Mouse (Mus musculus): ENCODE data around the gene Gm28036. TPM values are rescaled to one million over a fixed set of nuclear protein-coding genes. Genes with fewer than 3 reads are reported as not detected.

The Gm28036 gene
- total and polyA plus RNA-seq, 3 experiments = 20.4 to 32.3 TPM; not detected in 1

GRCm38 (mm10) chr2:156151538-156151937 lies 24.6 kb upstream of the Gm28036 start:
- DNase-seq (ENCODE audit: low read depth, low spot score) = no peak
- Histone ChIP-seq H3K9ac (ENCODE audit: control insufficient read depth, low read depth, low read length, poor library complexity, severe bottlenecking) (no peak overlapping the region), H3K36me3 (ENCODE audit: control insufficient read depth in 1 of 2, insufficient read depth in 2 of 2, low read length in 2 of 2) (peaks cover 22 to 71% of the 10 kb centered on the region in 2 experiments), H3K4me3 (ENCODE audit: control insufficient read depth in 1 of 2, insufficient read depth in 1 of 2, low read depth in 2 of 2, low read length in 2 of 2) (no peak overlapping the region), H3K27me3 (ENCODE audit: control insufficient read depth in 1 of 2, insufficient read depth in 2 of 2, low read length in 2 of 2) (no peaks in the 10 kb centered on the region), H3K4me1 (ENCODE audit: control insufficient read depth in 1 of 2, insufficient read depth in 2 of 2, low read length in 2 of 2) (no peaks in the 10 kb centered on the region), H3K27ac (ENCODE audit: control insufficient read depth, low read depth, low read length) (no peak overlapping the region), H3K9me3 (replicated peaks; ENCODE audit: insufficient read depth, low read length) (no peaks in the 10 kb centered on the region), H3K79me2 (ENCODE audit: control insufficient read depth, insufficient read depth, low read length, poor library complexity) (peaks cover 8% of the 10 kb centered on the region)
- TF ChIP-seq CTCF (IDR thresholded peaks at IDR 0.05 in 2 of 3, conservative IDR thresholded peaks at IDR 0.05 in 1 of 3; ENCODE audit: control insufficient read depth in 1 of 3, insufficient read depth in 1 of 3, low read depth in 2 of 3, low read length in 3 of 3, poor library complexity in 1 of 3, severe bottlenecking in 1 of 3) (peak in 1 of 3 experiments; percentile 42; a peak in 2 of 6 replicates), HCFC1 (IDR thresholded peaks at IDR 0.05; ENCODE audit: low read depth, low read length) (no peak), GABPA (IDR thresholded peaks at IDR 0.05; ENCODE audit: low read depth, low read length) (no peak)

GRCm38 (mm10) chr2:156147316-156147915 lies 20.5 kb upstream of the Gm28036 start:
- no peak overlapping the region for H3K9ac ChIP-seq (ENCODE audit: control insufficient read depth, low read depth, low read length, poor library complexity, severe bottlenecking)
- no peak for TF ChIP-seq NELFE (IDR thresholded peaks at IDR 0.05; ENCODE audit: low read depth, low read length)
- no peak for TF ChIP-seq ZC3H11A (IDR thresholded peaks at IDR 0.05; ENCODE audit: low read depth, low read length)
- TF ChIP-seq MEF2A (IDR thresholded peaks at IDR 0.05; ENCODE audit: extremely low read depth, insufficient replicate concordance, low read depth, low read length, poor library complexity, severe bottlenecking) = no peak
- TF ChIP-seq ELF1 (IDR thresholded peaks at IDR 0.05; ENCODE audit: low read depth, low read length) = no peak
- TF ChIP-seq MAZ (IDR thresholded peaks at IDR 0.05; ENCODE audit: low read depth, low read length) = no peak
- no peak for TF ChIP-seq USF1 (IDR thresholded peaks at IDR 0.05; ENCODE audit: low read depth, low read length)
- no peak for TF ChIP-seq POLR2AphosphoS2 (IDR thresholded peaks at IDR 0.05; ENCODE audit: low read length)
- DNase-seq (ENCODE audit: low read depth, low spot score) = no peak
- peaks cover 0 to 2% of the 10 kb centered on the region in 2 experiments; a peak in 1 of 4 replicates for H3K4me1 ChIP-seq (ENCODE audit: control insufficient read depth in 1 of 2, insufficient read depth in 2 of 2, low read length in 2 of 2)
- peaks cover 16% of the 10 kb centered on the region for H3K79me2 ChIP-seq (ENCODE audit: control insufficient read depth, insufficient read depth, low read length, poor library complexity)
- peaks cover 27 to 43% of the 10 kb centered on the region in 2 experiments for H3K36me3 ChIP-seq (ENCODE audit: control insufficient read depth in 1 of 2, insufficient read depth in 2 of 2, low read length in 2 of 2)
- H3K27me3 ChIP-seq (ENCODE audit: control insufficient read depth in 1 of 2, insufficient read depth in 2 of 2, low read length in 2 of 2) = no peaks in the 10 kb centered on the region
- H3K4me3 ChIP-seq (ENCODE audit: control insufficient read depth in 1 of 2, insufficient read depth in 1 of 2, low read depth in 2 of 2, low read length in 2 of 2) = no peak overlapping the region
- no peak overlapping the region for H3K27ac ChIP-seq (ENCODE audit: control insufficient read depth, low read depth, low read length)
- H3K9me3 ChIP-seq (replicated peaks; ENCODE audit: insufficient read depth, low read length) = no peaks in the 10 kb centered on the region

- H3K79me2 ChIP-seq (ENCODE audit: control insufficient read depth, insufficient read depth, low read length, poor library complexity) = peaks cover 16% of the 10 kb centered on the region
- TF ChIP-seq POLR2AphosphoS2 (IDR thresholded peaks at IDR 0.05; ENCODE audit: low read length) (peak; percentile 98), TCF12 (IDR thresholded peaks at IDR 0.05; ENCODE audit: low read depth, low read length) (no peak), JUND (IDR thresholded peaks at IDR 0.05; ENCODE audit: low read depth, low read length) (no peak), USF1 (IDR thresholded peaks at IDR 0.05; ENCODE audit: low read depth, low read length) (no peak), ZNF384 (IDR thresholded peaks at IDR 0.05; ENCODE audit: low read depth, low read length) (no peak), ZMIZ1 (IDR thresholded peaks at IDR 0.05; ENCODE audit: low read depth, low read length) (peak; percentile 25; the same call in 1 of the 2 replicates), E2F4 (IDR thresholded peaks at IDR 0.05; ENCODE audit: borderline replicate concordance, low read depth, low read length) (no peak), USF2 (IDR thresholded peaks at IDR 0.05; ENCODE audit: borderline replicate concordance in 1 of 2, insufficient read depth in 1 of 2, low read depth in 1 of 2, low read length in 2 of 2) (no peak)
- H3K9me3 ChIP-seq (replicated peaks; ENCODE audit: insufficient read depth, low read length) = no peaks in the 10 kb centered on the region
- H3K4me1 ChIP-seq (ENCODE audit: control insufficient read depth in 1 of 2, insufficient read depth in 2 of 2, low read length in 2 of 2) = peaks cover 0 to 2% of the 10 kb centered on the region in 2 experiments; a peak in 1 of 4 replicates
- H3K36me3 ChIP-seq (ENCODE audit: control insufficient read depth in 1 of 2, insufficient read depth in 2 of 2, low read length in 2 of 2) = peaks cover 25 to 38% of the 10 kb centered on the region in 2 experiments
- no peaks in the 10 kb centered on the region for H3K27me3 ChIP-seq (ENCODE audit: control insufficient read depth in 1 of 2, insufficient read depth in 2 of 2, low read length in 2 of 2)
- H3K27ac ChIP-seq (ENCODE audit: control insufficient read depth, low read depth, low read length) = no peak overlapping the region
- peak; percentile 50 for DNase-seq (ENCODE audit: low read depth, low spot score)
- no peak overlapping the region for H3K4me3 ChIP-seq (ENCODE audit: control insufficient read depth in 1 of 2, insufficient read depth in 1 of 2, low read depth in 2 of 2, low read length in 2 of 2)
- H3K9ac ChIP-seq (ENCODE audit: control insufficient read depth, low read depth, low read length, poor library complexity, severe bottlenecking) = no peak overlapping the region
These were observed 19.5 kb upstream of the Gm28036 start for GRCm38 (mm10) chr2:156146272-156146989.

Data from MEL (cell line).